12 mouse cellular contexts compared by ENCODE assay signal in genomic region chr9:94219116-94219515, GRCm38 (mm10).
DNase-seq lines count a peak whose midpoint lies in the region; ATAC-seq lines count a peak whose summit lies in the region.
"Had no signal": no experiment of that assay in that cellular context is flagged by ENCODE, and none has a peak within 500 bp of the region (broad histone marks: within the 10 kb centered on the region; RNA-seq: fewer than 3 reads in every experiment).

No protein-coding gene starts in this region.

- H3K36me3 ChIP-seq in midbrain, embryonic 11.5 days (ENCODE audit: control insufficient read depth, insufficient read depth, low read length): no peaks in the 10 kb centered on the region
- no peaks in the 10 kb centered on the region for H3K36me3 ChIP-seq in midbrain, embryonic 13.5 days
- H3K36me3 ChIP-seq: embryonic facial prominence, embryonic 13.5 days; forebrain, embryonic 12.5 days had no signal

- no peak overlapping the region for H3K9ac ChIP-seq in midbrain, embryonic 11.5 days (ENCODE audit: low read length)
- H3K9ac ChIP-seq in midbrain, embryonic 13.5 days (replicated peaks): no peak overlapping the region
- H3K9ac ChIP-seq: embryonic facial prominence, embryonic 13.5 days; forebrain, embryonic 12.5 days had no signal

- H3K4me1 ChIP-seq in midbrain, embryonic 11.5 days (ENCODE audit: control insufficient read depth, insufficient read depth, low read length): no peaks in the 10 kb centered on the region
- H3K4me1 ChIP-seq in midbrain, embryonic 13.5 days (replicated peaks): no peaks in the 10 kb centered on the region
- H3K4me1 ChIP-seq: embryonic facial prominence, embryonic 13.5 days; forebrain, embryonic 12.5 days had no signal

- 70% methylated on average over 2 of the region's 2 CpGs for WGBS in midbrain, embryonic 11.5 days
- WGBS in midbrain, embryonic 13.5 days: 67% methylated on average over 2 of the region's 2 CpGs

- peak; percentile 8 for DNase-seq in heart, postnatal 4 days
- DNase-seq in heart, adult 8-10 months (ENCODE audit: low spot score): no peak
- DNase-seq in midbrain, embryonic 11.5 days (ENCODE audit: low spot score, missing footprints): peak; percentile 75
- peak; percentile 6 to 27 for DNase-seq in kidney, postnatal 36 days
- DNase-seq in lung, postnatal 36 days: peak; percentile 70
- no peak for DNase-seq in urinary bladder, postnatal 10 days (ENCODE audit: low spot score)
- DNase-seq: gastrocnemius, postnatal 10 days had no signal

- ATAC-seq in midbrain, embryonic 11.5 days (ENCODE audit: low FRiP score): no peak
- ATAC-seq in midbrain, embryonic 13.5 days: no peak
- no peak for ATAC-seq in megakaryocyte, adult 5-6 weeks (ENCODE audit: poor library complexity, severe bottlenecking)
- ATAC-seq: activated CD4-positive, CD25-positive, alpha-beta regulatory T cell, adult 4 months had no signal

- H3K9me3 ChIP-seq in midbrain, embryonic 11.5 days (ENCODE audit: control insufficient read depth, low read length): no peaks in the 10 kb centered on the region
- H3K9me3 ChIP-seq in midbrain, embryonic 13.5 days: no peaks in the 10 kb centered on the region
- H3K9me3 ChIP-seq: embryonic facial prominence, embryonic 13.5 days; forebrain, embryonic 12.5 days had no signal

- H3K27me3 ChIP-seq in midbrain, embryonic 11.5 days (ENCODE audit: control insufficient read depth, insufficient read depth, low read length): no peaks in the 10 kb centered on the region
- H3K27me3 ChIP-seq in midbrain, embryonic 13.5 days: no peaks in the 10 kb centered on the region
- H3K27me3 ChIP-seq: embryonic facial prominence, embryonic 13.5 days; forebrain, embryonic 12.5 days had no signal

- H3K27ac ChIP-seq in midbrain, embryonic 11.5 days (ENCODE audit: low read depth, low read length): no peak overlapping the region
- H3K27ac ChIP-seq in midbrain, embryonic 13.5 days: no peak overlapping the region
- H3K27ac ChIP-seq: embryonic facial prominence, embryonic 13.5 days; forebrain, embryonic 12.5 days had no signal

- H3K4me2 ChIP-seq in midbrain, embryonic 11.5 days: no peak overlapping the region
- no peak overlapping the region for H3K4me2 ChIP-seq in midbrain, embryonic 13.5 days (replicated peaks)
- H3K4me2 ChIP-seq: embryonic facial prominence, embryonic 13.5 days; forebrain, embryonic 12.5 days had no signal

- no peak overlapping the region for H3K4me3 ChIP-seq in midbrain, embryonic 11.5 days (ENCODE audit: low read depth, low read length)
- no peak overlapping the region for H3K4me3 ChIP-seq in midbrain, embryonic 13.5 days (replicated peaks)
- H3K4me3 ChIP-seq: embryonic facial prominence, embryonic 13.5 days; forebrain, embryonic 12.5 days had no signal

Comparison
In these comparisons a context has a peak if more than half of its experiments do, and no peak if none do; other contexts are left out.
1. DNase-seq: peak in heart, postnatal 4 days (single experiment), midbrain, embryonic 11.5 days (single experiment), kidney, postnatal 36 days (2 of 2) and lung, postnatal 36 days (single experiment); none in heart, adult 8-10 months (single experiment) and urinary bladder, postnatal 10 days (single experiment).